Mouse (Mus musculus): ENCODE results near the gene Rhag. TPM values are rescaled to one million over a fixed set of nuclear protein-coding genes. Genes with fewer than 3 reads are reported as not detected.

The Rhag gene
- total RNA-seq, 4 experiments from 2014 or later = not detected

DNA sequence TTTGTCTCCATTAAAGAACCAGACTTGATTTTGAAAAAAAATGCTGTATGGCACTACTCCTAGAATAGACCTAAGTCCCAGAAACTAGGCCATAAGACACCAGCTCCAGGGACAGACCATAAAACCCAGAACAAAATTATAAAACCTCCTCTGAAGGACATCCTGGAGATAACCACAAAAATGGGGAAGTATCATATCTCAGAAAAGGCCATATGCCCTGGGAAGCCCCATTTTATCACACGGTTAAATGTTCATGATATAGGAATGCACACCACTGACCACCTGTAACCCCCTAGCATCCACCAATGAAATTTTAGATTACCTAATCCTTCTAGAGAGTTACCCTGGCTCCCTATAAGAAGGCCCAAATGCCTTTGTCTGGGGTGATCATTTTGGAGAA lies 64.6 kb downstream of the Rhag start:
- DNase-seq = no peak

- DNase-seq = no peak
Measured at GRCm38 (mm10) chr17:40877741-40878140, 66.8 kb downstream of the Rhag start.

GRCm38 (mm10) chr17:40879528-40879923 lies 68.6 kb downstream of the Rhag start:
- DNase-seq = no peak

DNA sequence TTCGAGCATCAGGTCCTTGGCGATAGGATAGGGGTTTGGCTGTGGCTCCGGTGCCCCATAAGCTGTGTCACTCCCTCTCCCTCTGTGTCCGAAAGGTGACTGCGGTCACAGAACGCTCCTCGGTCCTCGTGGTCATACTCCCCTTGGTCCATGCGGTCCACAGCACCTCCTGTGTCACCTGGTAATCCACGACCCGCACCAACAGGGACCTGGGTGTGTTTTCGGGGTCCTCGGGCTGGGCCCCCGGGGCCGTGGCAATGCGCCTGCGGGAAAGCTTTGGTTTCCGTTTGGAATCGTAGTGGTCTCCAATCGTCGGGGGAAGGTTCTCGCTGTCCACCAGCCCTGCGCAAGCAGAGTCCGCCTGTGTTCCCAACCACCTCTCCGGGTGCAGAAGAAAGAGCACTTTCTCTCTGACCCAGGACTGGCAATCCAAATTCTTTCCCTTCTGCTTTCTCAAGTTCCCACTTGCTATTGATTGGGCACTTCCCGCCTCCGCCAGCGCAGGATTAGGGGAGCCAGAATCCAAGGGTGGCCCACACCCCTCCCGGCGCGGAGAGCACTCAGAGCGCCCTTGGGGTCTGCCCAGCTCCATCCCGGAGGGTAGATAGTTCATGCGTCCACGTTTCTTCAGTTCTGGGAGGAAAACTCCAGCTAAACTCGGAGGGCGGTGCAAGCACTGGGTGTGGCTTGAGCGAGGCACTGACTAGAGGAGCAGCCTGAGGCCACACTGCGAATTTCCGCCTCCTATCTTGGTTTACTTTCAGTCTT lies 69.2 kb downstream of the Rhag start, which contains the start of gene 9130008F23Rik:
Gene 9130008F23Rik (minus strand): TSS at position 636 of the 768 bp plus-strand sequence.
- DNase-seq = peak; percentile 22

DNA sequence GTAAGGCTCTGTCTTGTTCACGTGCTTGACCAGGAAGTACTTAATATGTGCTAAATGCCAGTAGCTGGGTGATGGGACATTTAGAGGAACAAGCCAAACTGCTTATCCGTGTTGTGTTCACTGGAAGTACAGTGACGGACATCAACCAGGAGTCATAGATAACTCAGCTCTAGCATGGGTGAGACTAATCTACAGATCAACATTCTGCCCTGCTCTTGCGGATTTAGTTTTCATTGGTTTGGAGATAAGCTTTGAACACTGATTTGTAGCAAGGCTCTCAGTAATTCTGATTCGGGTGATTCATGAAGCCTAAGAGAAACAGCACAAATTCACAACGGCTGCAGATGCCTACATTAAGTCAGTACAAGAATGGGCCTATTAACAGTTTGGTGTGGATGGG lies 71.2 kb downstream of the Rhag start:
- DNase-seq = no peak

- DNase-seq = no peak
Measured at GRCm38 (mm10) chr17:40885155-40885554, 74.2 kb downstream of the Rhag start.

DNA sequence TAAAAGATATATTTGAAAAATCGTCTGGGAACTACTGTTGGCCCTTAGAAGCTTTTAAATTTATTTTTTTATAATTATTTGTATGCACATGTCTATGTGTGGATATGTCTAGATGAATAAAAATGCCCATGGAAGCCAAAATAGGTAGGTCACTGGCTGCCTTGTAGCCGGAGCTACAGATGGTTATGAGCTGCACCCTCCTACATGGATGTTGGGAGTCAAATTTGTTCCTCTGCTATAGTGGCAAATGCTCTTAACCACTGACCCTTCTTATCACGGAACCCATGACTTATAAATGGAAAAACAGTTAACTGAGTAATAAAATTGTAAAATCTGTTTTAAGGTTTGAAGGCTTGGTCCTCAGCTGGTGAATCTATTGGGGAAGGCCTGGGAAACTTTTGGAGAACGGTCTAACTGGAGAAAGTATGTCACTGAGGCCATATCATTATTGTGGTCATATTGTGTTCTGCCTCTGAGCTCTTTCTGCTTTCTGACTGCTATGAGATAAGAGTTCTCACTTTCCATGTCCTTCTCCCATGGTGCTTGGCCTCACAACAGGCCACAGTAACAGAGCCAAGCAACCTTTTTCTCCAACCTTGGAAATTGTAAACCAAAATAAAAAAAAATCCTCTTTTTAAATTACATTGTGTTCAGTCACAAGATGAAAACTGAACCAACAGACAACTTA lies 77.1 kb downstream of the Rhag start:
- DNase-seq = no peak

Other genes with a start within 250 kb of the Rhag start
- not detected for gene Esp6, start 249.6 kb upstream of the Rhag start, total RNA-seq (2022)
- gene Esp4, start 212.5 kb upstream of the Rhag start, total RNA-seq (2022) = not detected
- not detected for gene Esp3, start 179.1 kb upstream of the Rhag start, total RNA-seq (2022)
- not detected for gene Esp1, start 84.0 kb upstream of the Rhag start, total RNA-seq (2022)
- gene Crisp2, start 4.1 kb upstream of the Rhag start, total RNA-seq (2022) = not detected
- 1 to 10 TPM in 2 of 4 experiments, under 1 TPM in 2; 0.49 to 1.4 (median 1.0) TPM for gene 9130008F23Rik, start 69.4 kb downstream of the Rhag start, total RNA-seq (2022)
- gene Glyatl3, start 103.2 kb downstream of the Rhag start, total RNA-seq (2022) = not detected
- gene Mut, start 123.6 kb downstream of the Rhag start, total RNA-seq (2022) = 100 to 1,000 TPM; 114 to 181 (median 161) TPM
- gene Cenpq, start 123.9 kb downstream of the Rhag start, total RNA-seq (2022) = 1 to 10 TPM; 6.9 to 9.8 (median 8.1) TPM

All from adrenal gland, adult 8-10 months (tissue).